ENCODE assay signal across 7 mouse cellular contexts in genomic region chr1:131278606-131279455, GRCm38 (mm10). TPM values are rescaled to one million over a fixed set of nuclear protein-coding genes. Genes with fewer than 3 reads are reported as not detected.
DNase-seq lines count a peak whose midpoint lies in the region; ATAC-seq lines count a peak whose summit lies in the region.

No protein-coding gene starts in this region.

- 0 out of 2 replicates have a peak overlapping the region, but pooled peaks have one; percentile 36 for H3K27ac ChIP-seq in embryonic facial prominence, embryonic 12.5 days
- peak overlapping the region; percentile 79 for H3K27ac ChIP-seq in limb, embryonic 10.5 days

- WGBS in embryonic facial prominence, embryonic 12.5 days, result 47% methylated on average over 8 of the region's 8 CpGs
- 45% methylated on average over 8 of the region's 8 CpGs for WGBS in limb, embryonic 10.5 days

- no peaks in the 10 kb centered on the region for H3K9me3 ChIP-seq in megakaryocyte, embryonic 14.5 days
- no peaks in the 10 kb centered on the region for H3K9me3 ChIP-seq in embryonic facial prominence, embryonic 12.5 days
- no peaks in the 10 kb centered on the region for H3K9me3 ChIP-seq in limb, embryonic 10.5 days (replicated peaks)

- H3K27me3 ChIP-seq in megakaryocyte, embryonic 14.5 days (replicated peaks), result peaks cover 9% of the 10 kb centered on the region
- no peaks in the 10 kb centered on the region for H3K27me3 ChIP-seq in embryonic facial prominence, embryonic 12.5 days
- H3K27me3 ChIP-seq in limb, embryonic 10.5 days (ENCODE audit: low read depth, poor library complexity, severe bottlenecking), result no peaks in the 10 kb centered on the region

- H3K4me2 ChIP-seq in embryonic facial prominence, embryonic 12.5 days (replicated peaks), result peak overlapping the region; percentile 52

- H3K4me1 ChIP-seq in megakaryocyte, embryonic 14.5 days, result peaks cover 88% of the 10 kb centered on the region
- H3K4me1 ChIP-seq in embryonic facial prominence, embryonic 12.5 days, result peaks cover 13% of the 10 kb centered on the region; the same call in 1 of the 2 replicates
- H3K4me1 ChIP-seq in limb, embryonic 10.5 days, result peaks cover 37% of the 10 kb centered on the region

- DNase-seq in limb, embryonic 10.5 days (ENCODE audit: low spot score), result no peak
- peak; percentile 66 for DNase-seq in thymus, postnatal 0 days (ENCODE audit: low spot score)
- DNase-seq in urinary bladder, postnatal 36 days (ENCODE audit: low spot score in 2 of 2), result no peak
- DNase-seq in MN1 (ENCODE audit: low spot score), result no peak

- H3K36me3 ChIP-seq in megakaryocyte, embryonic 14.5 days (replicated peaks; ENCODE audit: low read length), result peaks cover 28% of the 10 kb centered on the region
- no peaks in the 10 kb centered on the region for H3K36me3 ChIP-seq in embryonic facial prominence, embryonic 12.5 days
- H3K36me3 ChIP-seq in limb, embryonic 10.5 days, result no peaks in the 10 kb centered on the region

- peak overlapping the region; percentile 91 for H3K4me3 ChIP-seq in megakaryocyte, embryonic 14.5 days (replicated peaks)
- peak overlapping the region; percentile 35 for H3K4me3 ChIP-seq in embryonic facial prominence, embryonic 12.5 days
- H3K4me3 ChIP-seq in limb, embryonic 10.5 days, result peak overlapping the region; percentile 40

- ATAC-seq in megakaryocyte, adult 5-6 weeks (ENCODE audit: poor library complexity, severe bottlenecking), result no peak
- ATAC-seq in embryonic facial prominence, embryonic 12.5 days (ENCODE audit: insufficient number of reproducible peaks, insufficient read depth, low FRiP score, low TSS enrichment), result no peak

- H3K9ac ChIP-seq in embryonic facial prominence, embryonic 12.5 days, result 0 out of 2 replicates have a peak overlapping the region, but pooled peaks have one; percentile 19

RNA-seq across cellular contexts. Expression of gene Ikbke, which starts 0.6 kb away (rescaled TPM):
- polyA plus RNA-seq in megakaryocyte, embryonic 14.5 days (2012; ENCODE audit: insufficient read depth, low replicate concordance), result 1.8 and 15.6 TPM in 2 replicates
- total RNA-seq in megakaryocyte, adult 5-6 weeks (2015), result 18.6 and 28.4 TPM in 2 replicates
- total RNA-seq in megakaryocyte, adult 5-6 weeks (2017), result 24.1 and 24.9 TPM in 2 replicates
- polyA plus RNA-seq in embryonic facial prominence, embryonic 12.5 days (2016; fragmentation: Nextera tagmentation; extraction: Ambion mirVana), result 2.6 and 2.7 TPM in 2 replicates
- 1.3 TPM in 2 replicates for polyA plus RNA-seq in limb, embryonic 10.5 days (2016; fragmentation: Nextera tagmentation; extraction: Ambion mirVana)
- polyA plus RNA-seq in thymus, postnatal 0 days (2015; fragmentation: Nextera tagmentation; extraction: Ambion mirVana), result 22.2 and 23.5 TPM in 2 replicates

RNA-seq across cellular contexts. Expression of gene Rassf5, which starts 33.8 kb away (rescaled TPM):
- 2.1 and 3.0 TPM in 2 replicates for polyA plus RNA-seq in megakaryocyte, embryonic 14.5 days (2012; ENCODE audit: insufficient read depth, low replicate concordance)
- 81.7 and 97.9 TPM in 2 replicates for total RNA-seq in megakaryocyte, adult 5-6 weeks (2015)
- 99.6 and 110 TPM in 2 replicates for total RNA-seq in megakaryocyte, adult 5-6 weeks (2017)
- polyA plus RNA-seq in embryonic facial prominence, embryonic 12.5 days (2016; fragmentation: Nextera tagmentation; extraction: Ambion mirVana), result 1.1 and 2.1 TPM in 2 replicates
- polyA plus RNA-seq in limb, embryonic 10.5 days (2016; fragmentation: Nextera tagmentation; extraction: Ambion mirVana), result 1.2 and 1.3 TPM in 2 replicates
- 137 TPM in 2 replicates for polyA plus RNA-seq in thymus, postnatal 0 days (2015; fragmentation: Nextera tagmentation; extraction: Ambion mirVana)

Comparison
In these comparisons a context has a peak if more than half of its experiments do, and no peak if none do; other contexts are left out.
1. H3K4me3 ChIP-seq: peak in every context shown above with its lines; median percentile 91 in megakaryocyte, embryonic 14.5 days; 40 in limb, embryonic 10.5 days; 35 in embryonic facial prominence, embryonic 12.5 days.
2. RNA of gene Rassf5, which starts 33.8 kb away (polyA plus RNA-seq): 137 TPM in thymus, postnatal 0 days; 2.1 to 3.0 TPM in megakaryocyte, embryonic 14.5 days, 1.1 to 2.1 TPM in embryonic facial prominence, embryonic 12.5 days and 1.2 to 1.3 TPM in limb, embryonic 10.5 days; every median in the first group is over 10 times any median in the second.